Mouse (Mus musculus) kidney, adult 18-20 months (tissue): ENCODE measurements at regions not wholly inside any gene's neighbourhood (a gene's known extent, or its start where the extent isn't known, plus 50 kb on each side); places are given as distances from the start of the nearest gene placed in this dataset.
A peak's percentile ranks its signal among the peaks of the same experiment; 100 is the strongest.
"Not testable (repeated sequence)": the region's sequence is repeated elsewhere in the genome, so short reads cannot be mapped to it uniquely, and the experiment has no call there.

Experiments
- DNase-seq: peaks from one replicate; pipeline ENCODE4 v3.0.0; 2021

GRCm38 (mm10) chrX:103250961-103251360, 64.5 kb upstream of the Nap1l2 start:
- DNase-seq = no peak

GRCm38 (mm10) chrX:103251478-103251877, 65.0 kb upstream of the Nap1l2 start:
- not testable (repeated sequence) for DNase-seq

GRCm38 (mm10) chrX:103252056-103252850, 65.8 kb upstream of the Nap1l2 start:
- not testable (repeated sequence) for DNase-seq

- no peak for DNase-seq
These were observed 66.4 kb upstream of the Nap1l2 start for GRCm38 (mm10) chrX:103252881-103253280.

GRCm38 (mm10) chrX:103254867-103255266, 66.3 kb upstream of the Cdx4 start:
- DNase-seq = no peak

- DNase-seq = peak; percentile 6
These were observed 61.3 kb upstream of the Cdx4 start for GRCm38 (mm10) chrX:103259882-103260281.
